Mouse (Mus musculus): Measurements from ENCODE around the gene Psme4. TPM values are rescaled to one million over a fixed set of nuclear protein-coding genes. Genes with fewer than 3 reads are reported as not detected.

Gene Psme4
- polyA plus RNA-seq, 1 experiment from 2014 or later, result 31.5 TPM

GRCm38 (mm10) chr11:30799496-30799895 is 28.0 kb downstream of the Psme4 start:
- WGBS, result 71% methylated on average over 1 of the region's 1 CpGs
- H3K27ac ChIP-seq, result no peak overlapping the region
- no peaks in the 10 kb centered on the region for H3K4me1 ChIP-seq
- H3K4me3 ChIP-seq, result no peak overlapping the region
- H3K36me3 ChIP-seq, result peaks cover 15% of the 10 kb centered on the region
- H3K9me3 ChIP-seq (replicated peaks), result no peaks in the 10 kb centered on the region
- no peak for DNase-seq (ENCODE audit: low spot score)
- no peaks in the 10 kb centered on the region for H3K27me3 ChIP-seq (ENCODE audit: low read depth, poor library complexity, severe bottlenecking)

DNA sequence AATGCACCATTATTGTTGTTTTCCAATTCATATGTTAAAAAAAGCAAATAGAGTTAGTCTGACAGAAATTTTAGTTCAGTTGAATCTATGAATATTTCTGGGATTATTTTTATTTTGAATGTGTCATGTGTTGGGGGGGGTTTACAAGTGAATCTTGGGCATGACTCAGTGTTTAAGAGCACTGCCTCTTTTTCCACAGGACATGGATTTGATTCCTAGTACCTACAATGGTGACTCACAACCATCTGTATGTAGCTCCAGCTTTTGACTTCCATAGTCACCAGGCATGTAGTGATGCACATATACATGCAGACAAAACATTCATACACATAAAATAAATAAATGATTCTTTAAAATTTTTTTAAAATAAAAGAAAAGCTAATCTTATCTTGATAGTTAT is 28.6 kb downstream of the Psme4 start:
- no peak for DNase-seq (ENCODE audit: low spot score)
- H3K36me3 ChIP-seq, result peaks cover 13% of the 10 kb centered on the region
- H3K27me3 ChIP-seq (ENCODE audit: low read depth, poor library complexity, severe bottlenecking), result no peaks in the 10 kb centered on the region
- H3K27ac ChIP-seq, result no peak overlapping the region
- H3K9me3 ChIP-seq (replicated peaks), result no peaks in the 10 kb centered on the region
- no peak overlapping the region for H3K4me3 ChIP-seq
- no peaks in the 10 kb centered on the region for H3K4me1 ChIP-seq

DNA sequence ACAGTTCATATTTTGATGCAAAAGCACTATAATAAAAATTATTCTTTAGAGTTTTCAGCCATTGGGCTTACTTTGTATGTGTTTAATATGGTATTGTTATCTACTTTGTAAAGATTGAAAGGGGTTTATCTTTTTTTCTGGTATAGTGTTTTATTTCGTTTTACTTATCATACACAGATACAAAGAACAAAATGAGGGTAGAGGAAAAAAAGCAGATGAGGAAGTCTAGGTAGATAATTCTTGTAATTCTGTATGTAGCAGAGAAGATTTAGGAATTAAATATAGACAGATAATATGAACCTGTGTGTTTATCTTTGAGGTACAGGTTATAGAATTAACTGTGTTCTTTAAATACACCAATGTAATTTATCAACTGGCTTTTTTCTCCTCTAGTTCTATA is 30.9 kb downstream of the Psme4 start:
- H3K27me3 ChIP-seq (ENCODE audit: low read depth, poor library complexity, severe bottlenecking), result no peaks in the 10 kb centered on the region
- peaks cover 19% of the 10 kb centered on the region for H3K36me3 ChIP-seq
- no peaks in the 10 kb centered on the region for H3K4me1 ChIP-seq
- WGBS, result 94% methylated on average over 1 of the region's 1 CpGs
- no peak overlapping the region for H3K4me3 ChIP-seq
- H3K27ac ChIP-seq, result no peak overlapping the region
- DNase-seq (ENCODE audit: low spot score), result no peak
- H3K9me3 ChIP-seq (replicated peaks), result no peaks in the 10 kb centered on the region

GRCm38 (mm10) chr11:30821116-30821515 is 49.6 kb downstream of the Psme4 start:
- 97% methylated on average over 5 of the region's 5 CpGs for WGBS
- Histone ChIP-seq H3K9me3 (replicated peaks) (no peaks in the 10 kb centered on the region), H3K4me3 (no peak overlapping the region), H3K27ac (no peak overlapping the region), H3K27me3 (ENCODE audit: low read depth, poor library complexity, severe bottlenecking) (no peaks in the 10 kb centered on the region), H3K36me3 (peaks cover 88% of the 10 kb centered on the region), H3K4me1 (no peaks in the 10 kb centered on the region)
- no peak for DNase-seq (ENCODE audit: low spot score)

DNA sequence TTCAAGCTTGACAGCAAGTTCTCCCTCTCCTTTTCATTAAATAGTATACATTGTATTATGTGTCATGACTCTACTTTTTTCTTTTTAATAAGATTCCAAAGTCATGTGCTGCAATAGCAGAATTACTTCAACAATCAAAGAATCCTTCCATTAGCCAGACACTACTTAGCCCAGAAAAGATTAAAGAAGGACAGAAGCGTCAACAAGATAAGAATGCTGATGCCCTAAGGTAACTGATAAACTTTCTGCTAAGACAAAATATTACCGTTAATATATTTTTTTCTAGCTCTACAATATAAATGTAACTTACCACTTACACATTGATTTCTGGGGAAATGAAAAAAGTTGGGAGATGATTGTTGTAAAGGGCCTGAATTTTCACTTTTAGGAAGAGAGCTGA is 67.3 kb downstream of the Psme4 start:
- H3K36me3 ChIP-seq, result peaks cover 94% of the 10 kb centered on the region
- no peak for DNase-seq (ENCODE audit: low spot score)
- no peaks in the 10 kb centered on the region for H3K4me1 ChIP-seq
- 95% methylated on average over 2 of the region's 2 CpGs for WGBS
- H3K9me3 ChIP-seq (replicated peaks), result no peaks in the 10 kb centered on the region
- no peak overlapping the region for H3K27ac ChIP-seq
- no peaks in the 10 kb centered on the region for H3K27me3 ChIP-seq (ENCODE audit: low read depth, poor library complexity, severe bottlenecking)
- H3K4me3 ChIP-seq, result no peak overlapping the region

DNA sequence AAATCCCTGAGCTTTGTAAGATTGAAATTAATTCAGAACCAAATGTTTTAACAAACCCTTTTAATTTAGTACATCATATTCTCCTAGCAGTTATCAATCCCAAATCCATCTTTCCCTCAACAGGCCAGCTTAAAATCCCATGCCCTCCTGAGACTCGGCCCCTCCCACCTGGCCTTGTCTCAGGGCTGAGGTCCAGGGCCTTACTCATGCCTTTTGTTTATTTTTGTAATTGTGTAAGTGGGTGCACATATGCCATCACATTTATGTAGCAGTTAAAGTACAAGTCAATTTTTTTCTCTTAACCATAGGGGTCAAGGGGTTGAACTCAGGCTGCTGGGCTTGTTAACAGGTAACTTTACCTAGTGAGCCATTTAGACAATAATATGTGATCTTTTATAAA is 72.8 kb downstream of the Psme4 start:
- 100% methylated on average over 1 of the region's 1 CpGs for WGBS
- H3K4me1 ChIP-seq, result no peaks in the 10 kb centered on the region
- no peak overlapping the region for H3K27ac ChIP-seq
- peaks cover 88% of the 10 kb centered on the region for H3K36me3 ChIP-seq
- DNase-seq (ENCODE audit: low spot score), result no peak
- no peaks in the 10 kb centered on the region for H3K9me3 ChIP-seq (replicated peaks)
- H3K27me3 ChIP-seq (ENCODE audit: low read depth, poor library complexity, severe bottlenecking), result no peaks in the 10 kb centered on the region
- H3K4me3 ChIP-seq, result no peak overlapping the region

DNA sequence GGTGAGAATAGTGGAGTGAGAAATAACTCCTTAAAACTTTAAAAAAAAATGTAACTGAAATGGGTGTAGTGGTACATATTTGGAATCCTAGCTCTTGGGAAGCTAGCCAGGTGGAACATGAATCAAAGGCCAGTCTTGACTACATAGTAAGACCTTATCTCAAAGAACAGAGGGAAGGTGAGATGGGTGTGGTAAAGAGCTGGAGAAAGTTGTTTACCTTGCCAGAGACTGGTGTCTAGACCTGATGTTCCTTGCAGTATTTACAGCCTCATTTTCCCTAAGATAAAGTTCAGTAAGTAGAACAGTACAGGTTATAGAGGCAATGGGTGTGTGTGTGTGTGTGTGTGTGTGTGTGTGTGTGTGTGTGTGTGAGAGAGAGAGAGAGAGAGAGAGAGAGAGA is 100.9 kb downstream of the Psme4 start:
- no peak for DNase-seq (ENCODE audit: low spot score)
- H3K4me1 ChIP-seq, result no peaks in the 10 kb centered on the region
- H3K27me3 ChIP-seq (ENCODE audit: low read depth, poor library complexity, severe bottlenecking), result no peaks in the 10 kb centered on the region
- no peak overlapping the region for H3K27ac ChIP-seq
- H3K4me3 ChIP-seq, result no peak overlapping the region
- peaks cover 60% of the 10 kb centered on the region for H3K36me3 ChIP-seq
- H3K9me3 ChIP-seq (replicated peaks), result no peaks in the 10 kb centered on the region

DNA sequence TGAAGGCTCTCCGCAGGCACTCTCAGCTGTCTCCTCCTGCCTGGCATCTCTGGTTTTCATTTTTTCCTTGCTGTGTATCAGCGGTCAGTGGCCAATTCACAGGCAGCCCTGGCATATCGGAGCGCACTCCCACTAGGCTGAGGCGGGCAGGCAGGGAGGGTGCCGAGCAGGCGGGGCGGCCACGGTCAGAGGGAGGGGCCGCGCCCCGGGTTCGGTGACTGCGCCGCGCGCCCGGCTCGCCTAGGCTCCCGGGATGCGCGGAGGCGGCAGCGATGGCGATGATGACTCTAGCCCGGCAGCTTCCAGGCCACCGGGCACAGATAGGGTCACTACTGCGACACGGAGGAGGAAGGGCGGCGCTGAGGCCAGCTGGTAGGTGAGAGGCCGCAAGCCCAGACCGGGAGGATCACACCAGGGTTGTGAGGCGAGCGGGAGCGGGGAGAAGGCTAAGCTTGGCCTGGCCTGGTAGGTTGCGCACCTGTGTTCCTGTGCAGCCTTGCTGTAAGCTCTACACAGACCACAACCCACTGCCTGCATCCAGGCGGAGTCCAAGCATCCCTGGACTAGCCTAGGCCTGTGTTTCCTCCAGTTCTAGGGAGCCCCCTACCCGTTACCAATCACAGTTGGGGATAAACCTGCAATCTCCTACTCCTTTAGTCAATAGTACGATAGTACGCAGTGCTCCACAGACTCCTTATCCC is 113.8 kb downstream of the Psme4 start, which contains the start of the genes Gpr75 and Asb3:
Gene Gpr75 (plus strand): TSS at position 188 of the 701 bp plus-strand sequence.
Gene Asb3 (plus strand): TSS at position 246 of the 701 bp plus-strand sequence.
- WGBS, result 4% methylated on average over 41 of the region's 41 CpGs
- Histone ChIP-seq H3K36me3 (peaks cover 2% of the 10 kb centered on the region), H3K27me3 (ENCODE audit: low read depth, poor library complexity, severe bottlenecking) (no peaks in the 10 kb centered on the region), H3K4me3 (peak within 1 kb of the TSS; percentile 62), H3K27ac (peak within 1 kb of the TSS; percentile 71), H3K9me3 (replicated peaks) (no peaks in the 10 kb centered on the region), H3K4me1 (peaks cover 9% of the 10 kb centered on the region)
- peak; percentile 58 for DNase-seq (ENCODE audit: low spot score)

DNA sequence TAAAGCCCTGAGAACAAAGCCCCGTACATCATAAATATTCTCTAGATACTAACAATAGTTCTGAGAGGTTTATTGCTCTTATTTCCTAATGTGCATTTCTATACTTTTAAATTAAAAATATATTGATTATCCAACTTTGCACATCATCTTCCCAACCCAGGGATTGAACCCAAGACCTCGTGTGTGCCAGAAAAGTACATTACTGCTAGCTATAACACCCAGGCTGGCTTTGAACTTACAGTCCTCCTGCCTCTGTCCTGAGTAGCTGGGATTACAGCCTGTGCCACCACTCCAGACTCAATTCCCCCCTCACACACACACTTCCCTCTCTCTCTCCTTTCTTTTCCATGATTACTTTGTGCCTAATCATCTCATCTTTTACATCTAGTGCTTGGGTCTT is 116.6 kb downstream of the Psme4 start:
- 93% methylated on average over 2 of the region's 2 CpGs for WGBS

DNA sequence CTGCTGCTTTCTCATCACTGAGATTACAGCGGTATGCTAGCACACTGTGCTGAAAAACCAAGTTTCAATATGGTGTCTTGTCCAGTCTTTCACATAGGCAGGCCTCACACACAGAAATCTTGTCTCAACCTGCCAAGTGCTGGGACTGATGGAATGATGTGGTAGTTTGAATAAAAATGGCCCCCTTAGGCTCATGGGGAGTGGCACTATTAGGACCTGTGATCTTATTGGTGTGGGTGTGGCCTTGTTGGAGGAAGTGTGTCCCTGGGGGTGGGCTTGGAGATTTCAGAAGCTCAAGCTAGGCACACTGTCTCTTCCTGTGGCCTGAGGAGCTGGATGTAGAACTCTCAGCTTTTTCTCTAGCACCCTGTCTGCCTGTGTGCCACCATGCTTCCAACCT is 124.7 kb downstream of the Psme4 start:
- H3K27ac ChIP-seq, result no peak overlapping the region
- WGBS, result 92% methylated on average over 1 of the region's 1 CpGs

More for the DNA sequence above, 116.6 kb downstream of the Psme4 start:
- DNase-seq (ENCODE audit: low spot score), result no peak
- no peaks in the 10 kb centered on the region for H3K9me3 ChIP-seq (replicated peaks)
- H3K27me3 ChIP-seq (ENCODE audit: low read depth, poor library complexity, severe bottlenecking), result no peaks in the 10 kb centered on the region
- H3K36me3 ChIP-seq, result no peaks in the 10 kb centered on the region
- peaks cover 9% of the 10 kb centered on the region for H3K4me1 ChIP-seq
- no peak overlapping the region for H3K4me3 ChIP-seq
- no peak overlapping the region for H3K27ac ChIP-seq

DNA sequence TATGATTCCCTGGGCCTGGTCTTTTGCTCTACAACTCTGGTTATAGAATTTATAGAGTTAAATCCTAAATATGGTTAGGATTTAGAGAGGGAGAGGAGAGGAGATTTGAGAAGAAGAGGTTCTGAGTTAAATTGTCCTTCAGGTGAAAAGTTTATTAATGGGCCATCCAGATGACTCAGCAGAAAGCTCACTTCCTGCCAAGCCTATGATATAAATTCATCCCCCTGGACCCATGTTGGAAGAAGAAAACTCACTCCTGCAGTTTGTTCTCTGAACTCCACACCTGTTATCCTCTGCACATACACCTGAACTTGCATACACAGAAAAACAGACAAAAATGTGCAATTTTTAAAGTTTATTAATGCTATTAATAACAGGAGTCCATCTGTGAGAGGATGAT is 127.8 kb downstream of the Psme4 start:
- Histone ChIP-seq H3K36me3 (no peaks in the 10 kb centered on the region), H3K27me3 (ENCODE audit: low read depth, poor library complexity, severe bottlenecking) (no peaks in the 10 kb centered on the region), H3K4me3 (no peak overlapping the region), H3K9me3 (replicated peaks) (no peaks in the 10 kb centered on the region), H3K4me1 (no peaks in the 10 kb centered on the region), H3K27ac (no peak overlapping the region)
- no peak for DNase-seq (ENCODE audit: low spot score)

More for the DNA sequence above, 124.7 kb downstream of the Psme4 start:
- Histone ChIP-seq H3K4me3 (no peak overlapping the region), H3K9me3 (replicated peaks) (no peaks in the 10 kb centered on the region), H3K27me3 (ENCODE audit: low read depth, poor library complexity, severe bottlenecking) (no peaks in the 10 kb centered on the region), H3K36me3 (no peaks in the 10 kb centered on the region), H3K4me1 (no peaks in the 10 kb centered on the region)
- DNase-seq (ENCODE audit: low spot score), result no peak

GRCm38 (mm10) chr11:30912311-30912710 is 140.8 kb downstream of the Psme4 start:
- H3K4me1 ChIP-seq, result no peaks in the 10 kb centered on the region
- H3K4me3 ChIP-seq, result no peak overlapping the region
- no peaks in the 10 kb centered on the region for H3K36me3 ChIP-seq
- H3K27me3 ChIP-seq (ENCODE audit: low read depth, poor library complexity, severe bottlenecking), result no peaks in the 10 kb centered on the region
- no peak overlapping the region for H3K27ac ChIP-seq
- 90% methylated on average over 3 of the region's 3 CpGs for WGBS
- DNase-seq (ENCODE audit: low spot score), result no peak
- no peaks in the 10 kb centered on the region for H3K9me3 ChIP-seq (replicated peaks)

DNA sequence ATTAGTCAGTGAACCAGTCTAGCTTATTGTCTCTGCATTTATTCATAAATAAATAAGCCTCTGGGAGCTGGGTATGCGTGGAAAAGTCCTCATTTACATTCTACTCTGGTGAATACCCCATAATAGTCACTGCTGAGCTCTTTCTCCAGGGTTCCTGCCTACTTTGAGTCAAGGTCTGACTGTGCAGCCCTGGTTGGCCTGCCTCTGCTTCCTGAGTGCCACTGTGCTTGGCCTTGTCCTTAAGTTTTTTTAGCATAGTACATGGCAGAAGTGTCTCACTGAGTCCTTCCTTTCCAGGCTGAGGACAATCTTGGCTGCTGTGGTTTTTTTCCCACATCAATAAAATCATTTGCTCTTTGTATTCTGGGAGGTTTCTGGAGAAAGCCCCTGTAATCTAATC is 149.1 kb downstream of the Psme4 start:
- Histone ChIP-seq H3K27ac (no peak overlapping the region), H3K4me3 (no peak overlapping the region), H3K9me3 (replicated peaks) (no peaks in the 10 kb centered on the region), H3K36me3 (peaks cover 22% of the 10 kb centered on the region), H3K27me3 (ENCODE audit: low read depth, poor library complexity, severe bottlenecking) (no peaks in the 10 kb centered on the region), H3K4me1 (no peaks in the 10 kb centered on the region)
- no peak for DNase-seq (ENCODE audit: low spot score)
- WGBS, result 58% methylated on average over 1 of the region's 1 CpGs

- Histone ChIP-seq H3K9me3 (replicated peaks) (no peaks in the 10 kb centered on the region), H3K27ac (no peak overlapping the region), H3K4me1 (no peaks in the 10 kb centered on the region), H3K4me3 (no peak overlapping the region), H3K36me3 (peaks cover 39% of the 10 kb centered on the region), H3K27me3 (ENCODE audit: low read depth, poor library complexity, severe bottlenecking) (no peaks in the 10 kb centered on the region)
- no peak for DNase-seq (ENCODE audit: low spot score)
- 97% methylated on average over 3 of the region's 3 CpGs for WGBS
Measured at GRCm38 (mm10) chr11:30923283-30923682, 151.8 kb downstream of the Psme4 start.

All from limb, embryonic 10.5 days (tissue).